Mouse (Mus musculus): ENCODE results near the gene Flii. TPM values are rescaled to one million over a fixed set of nuclear protein-coding genes. Genes with fewer than 3 reads are reported as not detected.
A peak's percentile ranks its signal among the peaks of the same experiment; 100 is the strongest.

The Flii gene
- total RNA-seq, 2 experiments from 2014 or later, result 50.5 to 142 TPM

GRCm38 (mm10) chr11:60719263-60719662 is 7.8 kb downstream of the Flii start:
- ATAC-seq (replicated peaks; ENCODE audit: poor library complexity, severe bottlenecking), result no peak

- no peak for ATAC-seq (replicated peaks; ENCODE audit: poor library complexity, severe bottlenecking)
Observed at GRCm38 (mm10) chr11:60715833-60716232, 11.2 kb downstream of the Flii start.

DNA sequence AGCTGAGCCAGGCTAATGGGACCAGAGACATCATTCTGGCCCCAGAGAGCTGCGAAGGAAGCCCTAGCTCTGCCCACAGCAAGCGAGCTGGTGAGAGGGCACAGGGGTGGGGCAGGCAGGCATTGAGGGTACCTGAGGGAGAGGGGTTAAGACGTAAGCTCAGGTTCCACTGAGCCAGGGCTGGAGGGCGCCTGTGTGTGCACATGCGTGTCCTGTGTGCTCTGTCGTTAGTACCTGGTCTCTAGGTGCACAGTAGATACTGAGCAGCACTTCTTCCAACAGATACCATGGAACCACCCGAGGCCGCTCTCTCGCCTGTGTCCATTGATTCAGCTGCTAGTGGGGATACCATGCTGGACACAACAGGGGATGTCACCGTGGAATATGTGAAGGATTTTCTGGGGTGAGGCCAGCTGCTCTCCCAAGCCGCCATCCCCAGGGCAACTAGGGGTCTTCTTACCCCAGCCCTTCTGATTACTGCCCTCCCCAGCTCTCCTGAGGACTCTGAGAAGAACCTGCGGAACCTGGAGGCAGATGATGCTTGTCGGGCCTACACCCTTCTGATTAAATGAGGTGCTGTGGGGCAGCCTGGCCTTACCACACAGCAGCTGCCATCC is 14.3 kb downstream of the Flii start:
- ATAC-seq (replicated peaks; ENCODE audit: poor library complexity, severe bottlenecking), result no peak

DNA sequence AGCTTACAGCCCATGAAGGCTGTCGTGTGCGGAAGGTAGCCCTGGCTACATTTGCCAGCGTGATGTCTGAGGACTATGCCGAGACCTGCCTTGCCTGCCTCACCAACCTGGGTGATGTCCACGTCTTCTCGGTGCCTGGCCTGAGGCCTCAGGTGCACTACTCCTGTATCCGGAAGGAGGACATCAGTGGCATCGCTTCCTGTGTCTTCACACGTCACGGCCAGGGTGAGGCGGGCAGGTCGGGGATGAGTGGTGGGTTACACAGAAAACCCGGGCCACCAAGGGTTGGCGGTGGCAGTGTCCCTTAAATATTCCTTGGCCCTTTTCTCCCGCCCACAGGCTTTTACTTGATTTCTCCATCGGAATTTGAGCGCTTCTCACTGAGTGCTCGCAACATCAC is 15.0 kb downstream of the Flii start:
- ATAC-seq (replicated peaks; ENCODE audit: poor library complexity, severe bottlenecking), result no peak

GRCm38 (mm10) chr11:60711218-60711617 is 15.8 kb downstream of the Flii start:
- ATAC-seq (replicated peaks; ENCODE audit: poor library complexity, severe bottlenecking), result no peak

- no peak for ATAC-seq (replicated peaks; ENCODE audit: poor library complexity, severe bottlenecking)
Observed at GRCm38 (mm10) chr11:60709481-60710465, 17.3 kb downstream of the Flii start.

DNA sequence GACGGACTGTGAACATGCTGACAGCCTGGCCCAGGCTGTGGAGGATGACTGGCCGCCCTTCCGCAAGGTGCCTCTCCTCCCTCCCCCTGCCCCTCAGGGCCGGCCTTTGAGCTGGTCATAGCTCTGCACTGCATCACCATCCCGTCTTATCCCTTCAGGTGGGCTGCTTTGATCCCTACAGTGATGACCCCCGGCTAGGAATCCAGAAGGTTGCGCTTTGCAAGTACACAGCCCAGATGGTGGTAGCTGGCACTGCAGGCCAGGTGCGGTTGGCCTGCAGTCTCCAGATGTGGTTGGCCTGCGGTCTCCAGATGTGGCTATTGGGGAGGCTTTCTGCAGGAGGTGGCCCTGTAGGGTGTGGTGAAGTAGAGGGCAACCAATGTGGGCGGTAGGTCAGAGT is 18.4 kb downstream of the Flii start:
- ATAC-seq (replicated peaks; ENCODE audit: poor library complexity, severe bottlenecking), result no peak

DNA sequence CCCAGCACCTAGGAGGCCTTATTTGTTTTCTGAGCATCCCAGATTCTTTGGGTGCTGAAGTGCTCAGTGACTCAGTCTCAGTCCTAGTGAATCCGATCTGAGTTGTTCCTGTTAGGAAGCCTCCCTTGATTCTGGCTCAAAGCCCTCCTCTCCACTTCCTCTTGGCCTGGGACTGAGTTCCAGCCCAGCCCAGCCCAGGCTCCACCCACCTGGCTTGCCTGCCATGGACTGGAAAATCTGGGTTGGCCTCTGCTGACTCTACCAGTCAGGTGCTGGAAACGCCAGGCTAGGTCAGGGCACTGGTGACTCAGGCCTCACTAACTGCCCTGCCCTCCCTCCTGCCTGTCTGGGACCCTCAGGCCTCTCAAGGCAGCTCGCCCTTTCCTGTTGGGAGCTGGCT is 19.4 kb downstream of the Flii start:
- ATAC-seq (replicated peaks; ENCODE audit: poor library complexity, severe bottlenecking), result 0 out of 2 replicates have a peak, but pooled peaks have one; percentile 35

GRCm38 (mm10) chr11:60706696-60707480 is 20.2 kb downstream of the Flii start:
- ATAC-seq (replicated peaks; ENCODE audit: poor library complexity, severe bottlenecking), result no peak

DNA sequence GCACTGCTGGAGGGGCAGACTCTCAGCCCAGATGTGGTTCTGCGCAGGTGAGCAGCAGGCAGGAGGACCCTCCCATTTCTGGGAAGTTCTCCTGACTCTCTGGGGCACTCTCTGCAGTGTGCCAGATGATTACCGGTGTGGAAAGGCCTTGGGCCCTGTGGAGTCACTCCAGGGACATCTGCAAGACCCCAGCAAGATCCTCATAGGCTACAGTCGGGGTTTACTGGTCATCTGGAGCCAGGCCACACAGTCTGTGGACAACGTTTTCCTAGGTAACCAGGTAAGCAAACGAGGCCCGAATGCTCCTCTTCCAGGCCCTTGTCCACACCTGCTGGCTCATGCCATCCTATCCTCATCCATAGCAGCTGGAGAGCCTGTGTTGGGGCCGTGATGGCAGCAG is 21.0 kb downstream of the Flii start:
- ATAC-seq (replicated peaks; ENCODE audit: poor library complexity, severe bottlenecking), result no peak

DNA sequence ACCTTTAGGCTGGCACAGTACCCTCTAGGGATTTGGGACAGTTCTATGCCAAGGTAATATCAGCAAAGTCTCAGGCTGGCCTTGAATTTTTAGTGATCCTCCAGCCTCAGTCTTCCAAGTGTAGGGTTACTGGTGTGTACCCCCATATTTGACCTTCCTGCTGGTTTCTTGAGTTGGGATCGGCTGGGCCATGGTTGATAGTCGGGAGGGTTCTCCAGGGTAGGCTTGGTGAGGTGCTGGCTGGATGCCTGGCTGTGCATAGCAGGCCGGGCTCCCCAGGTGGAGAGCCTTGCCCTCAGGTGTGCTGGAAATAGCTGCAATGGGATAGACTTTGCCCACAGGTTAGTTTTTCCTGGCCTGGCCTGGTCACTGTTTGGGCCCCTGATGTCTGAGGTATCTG is 21.8 kb downstream of the Flii start:
- no peak for ATAC-seq (replicated peaks; ENCODE audit: poor library complexity, severe bottlenecking)

DNA sequence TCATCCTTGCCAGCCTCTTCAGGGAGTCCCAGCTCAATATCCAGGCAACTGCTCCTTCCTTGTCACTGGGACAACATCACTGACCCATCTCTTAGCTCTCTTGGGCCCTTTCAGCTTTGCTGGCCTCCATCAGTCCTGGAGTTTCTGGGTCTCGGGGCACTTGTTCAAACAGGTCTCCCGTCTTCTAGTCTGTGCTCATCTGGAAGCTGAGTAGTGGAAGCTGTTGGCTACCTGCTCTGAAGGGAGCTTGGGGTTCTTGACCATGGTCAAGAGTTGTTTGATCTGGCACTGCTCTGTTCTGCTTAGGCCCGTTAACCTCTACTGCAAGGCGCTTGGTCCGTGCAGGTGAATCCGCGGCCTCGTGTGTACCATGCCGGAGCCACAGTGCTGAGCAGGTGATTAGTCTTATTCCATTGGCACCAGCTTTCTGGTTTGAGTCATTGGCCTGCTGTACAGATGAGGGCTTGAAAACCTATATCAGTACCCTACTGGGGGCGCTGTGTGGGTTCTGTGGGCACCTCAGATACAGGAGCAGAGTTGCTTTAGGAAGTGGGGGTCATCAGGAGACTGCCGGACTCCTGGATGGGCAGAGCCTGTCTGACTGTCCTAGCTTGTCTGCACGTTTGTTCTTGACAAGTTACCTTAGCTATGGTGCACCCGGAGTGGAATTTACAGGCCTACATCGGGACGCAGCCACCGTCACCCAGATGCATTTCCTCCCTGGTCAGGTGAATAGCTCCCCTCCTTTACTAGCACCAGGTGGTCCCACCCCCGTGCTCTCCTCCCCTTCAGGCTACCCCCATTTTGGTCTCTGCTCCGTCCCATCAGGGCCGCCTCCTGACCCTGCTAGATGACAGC is 22.8 kb downstream of the Flii start:
- ATAC-seq (replicated peaks; ENCODE audit: poor library complexity, severe bottlenecking), result no peak

- ATAC-seq (replicated peaks; ENCODE audit: poor library complexity, severe bottlenecking), result peak; percentile 50
Observed at GRCm38 (mm10) chr11:60703131-60703530, 23.9 kb downstream of the Flii start.

DNA sequence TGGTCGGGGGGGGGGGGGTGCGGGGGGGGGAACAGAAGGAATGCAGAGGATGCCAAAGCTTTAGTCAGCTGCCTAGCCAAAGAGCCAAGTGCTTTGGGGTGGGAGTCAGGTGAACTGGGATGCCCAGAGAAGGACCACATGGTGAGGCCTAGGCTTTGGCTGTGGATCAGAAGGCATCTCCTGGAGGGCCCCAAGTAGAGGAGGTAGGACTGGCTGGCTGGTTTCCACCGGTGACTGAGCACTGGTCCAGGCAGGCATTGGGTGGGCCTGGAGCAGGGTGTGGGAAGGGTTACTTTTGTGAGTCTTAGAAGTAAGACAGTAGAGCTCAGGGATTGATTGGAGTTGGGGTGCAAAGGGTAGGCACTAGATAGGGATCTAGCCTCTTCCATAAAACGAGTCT is 25.5 kb downstream of the Flii start:
- no peak for ATAC-seq (replicated peaks; ENCODE audit: poor library complexity, severe bottlenecking)

DNA sequence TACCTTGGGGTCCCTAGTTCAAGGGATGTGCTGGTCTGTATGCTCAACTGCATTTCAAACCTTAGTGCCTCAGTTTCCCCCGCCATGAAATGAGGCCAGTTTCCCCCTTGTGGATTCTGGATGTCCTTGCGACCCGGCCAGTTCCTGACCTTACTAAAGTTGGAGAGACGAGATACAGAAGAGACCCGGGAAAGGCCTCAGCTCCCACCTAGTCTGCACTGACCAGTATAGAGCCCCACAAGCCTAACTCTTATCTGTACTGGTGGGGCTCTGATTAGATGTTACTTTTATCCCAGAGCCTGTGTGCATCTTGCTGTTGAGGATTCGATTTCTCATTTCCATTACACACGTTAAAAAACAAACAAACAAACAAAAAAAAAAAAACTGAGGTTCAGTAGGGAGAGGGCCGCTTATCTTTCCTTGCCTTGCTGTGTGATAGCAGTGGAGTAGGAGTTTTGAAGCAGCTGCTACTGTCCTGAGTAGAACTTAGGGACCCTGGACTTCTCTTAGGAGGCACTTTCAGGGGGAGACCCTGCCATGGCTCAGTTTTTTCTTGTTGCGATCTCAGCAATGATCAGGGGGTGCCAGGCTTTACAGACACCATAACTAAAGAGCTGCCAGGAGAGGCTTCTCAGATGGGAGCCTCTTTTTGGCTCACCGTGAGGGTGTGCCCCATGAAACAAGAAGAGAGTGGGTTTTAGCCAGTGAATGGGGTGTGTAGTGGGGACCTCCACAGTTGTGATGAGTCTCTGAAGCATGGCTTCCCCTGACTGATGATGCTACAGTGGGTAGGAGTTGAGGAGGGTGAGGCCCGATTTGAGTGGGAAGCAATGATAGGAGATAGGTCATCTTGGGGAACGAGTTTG is 26.5 kb downstream of the Flii start:
- no peak for ATAC-seq (replicated peaks; ENCODE audit: poor library complexity, severe bottlenecking)

DNA sequence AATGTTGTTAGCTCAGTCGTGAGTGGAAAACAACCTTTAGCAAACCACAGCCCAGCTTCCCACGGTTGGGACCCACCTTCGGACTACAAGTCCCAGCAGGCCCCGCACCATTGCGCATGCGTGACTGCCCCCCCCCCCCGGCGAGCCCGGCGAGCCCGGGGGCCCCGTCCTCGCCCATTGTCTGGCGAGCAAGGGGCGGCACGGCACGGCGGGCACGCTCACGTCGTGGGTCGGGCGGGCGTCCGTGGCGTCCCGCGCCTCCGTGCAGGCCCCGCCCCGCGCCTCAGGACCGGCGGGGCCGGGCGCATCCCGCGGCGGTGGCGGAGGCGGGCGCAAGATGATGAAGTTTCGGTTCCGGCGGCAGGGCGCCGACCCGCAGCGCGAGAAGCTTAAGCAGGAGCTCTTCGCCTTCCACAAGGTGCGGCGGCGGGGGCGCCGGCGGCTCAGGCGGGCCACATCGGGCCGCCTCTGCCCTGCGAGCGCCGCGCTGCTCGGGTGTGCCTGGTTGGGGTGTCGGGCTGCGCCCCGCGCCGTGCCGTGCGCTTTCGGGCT is 27.5 kb downstream of the Flii start, which contains the start of gene Llgl1:
TSS of gene Llgl1 (plus strand) at position 200 of the 552 bp plus-strand sequence.
- ATAC-seq (replicated peaks; ENCODE audit: poor library complexity, severe bottlenecking), result peak; percentile 71

DNA sequence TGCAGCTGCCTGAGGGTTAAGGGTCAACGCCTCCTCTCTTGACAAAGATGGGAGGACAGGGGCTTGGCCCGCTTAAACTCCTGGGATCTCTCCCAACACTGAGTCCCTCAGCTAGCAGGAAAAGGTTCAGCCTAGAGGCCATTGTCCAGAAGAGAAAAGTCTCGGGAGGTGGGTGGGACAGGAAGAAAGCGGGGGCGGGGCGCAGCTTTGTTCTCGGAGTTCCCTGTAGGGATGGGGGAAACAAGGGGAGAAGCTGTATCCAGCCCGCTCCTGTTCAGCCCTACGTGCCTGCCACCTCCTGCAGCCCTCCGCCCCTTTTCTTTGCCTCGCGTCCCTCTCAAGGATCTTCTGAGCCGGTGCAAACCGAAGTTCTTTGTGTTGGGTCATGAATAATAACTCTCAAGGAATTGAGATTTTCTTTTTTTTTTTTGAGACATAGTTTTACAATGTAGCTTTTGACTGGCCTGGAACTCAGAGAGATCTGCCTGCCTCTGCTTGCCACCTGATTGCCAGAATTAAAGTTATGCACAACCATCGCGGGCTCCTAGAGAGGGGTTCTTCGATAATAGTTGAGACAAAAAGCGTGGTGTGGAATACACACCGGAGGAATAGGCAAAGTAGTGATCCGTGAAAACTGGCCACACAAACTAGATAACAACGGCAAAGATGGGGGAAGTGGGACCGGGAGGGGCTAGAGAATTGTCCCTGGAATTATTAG is 28.1 kb downstream of the Flii start:
- peak; percentile 20 for ATAC-seq (replicated peaks; ENCODE audit: poor library complexity, severe bottlenecking)

DNA sequence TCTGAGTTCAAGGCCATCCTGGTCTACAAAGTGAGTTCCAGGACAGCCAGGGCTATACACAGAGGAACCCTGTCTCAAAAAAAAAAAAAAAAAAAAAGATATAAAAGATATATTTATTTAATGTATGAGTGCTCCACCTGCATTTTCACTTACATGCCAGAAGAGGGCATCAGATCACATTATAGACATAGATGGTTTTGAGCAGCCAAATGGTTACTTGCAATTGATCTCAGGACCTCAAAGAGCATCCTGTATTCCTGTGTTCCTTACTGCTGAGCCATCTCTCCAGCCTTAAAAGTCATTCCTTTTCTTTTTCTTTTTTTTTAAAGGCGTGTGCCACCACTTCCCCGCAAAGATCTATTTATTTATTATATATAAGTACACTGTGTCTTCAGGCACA is 29.5 kb downstream of the Flii start:
- no peak for ATAC-seq (replicated peaks; ENCODE audit: poor library complexity, severe bottlenecking)
